Mouse (Mus musculus) splenic B cell, adult 2 months (primary cell): ENCODE results near the gene Eipr1.
"Not testable (repeated sequence)": the region's sequence is repeated elsewhere in the genome, so short reads cannot be mapped to it uniquely, and the experiment has no call there.

Experiments used
- DNase-seq: peaks from one replicate; pipeline ENCODE4 v3.0.0-alpha.2; 2011; ENCODE audit warnings: low read depth, low spot score
- H3K27me3 ChIP-seq: 2 replicates; pipeline ENCODE4 v1.6.1; 2012; ENCODE audit warnings: mild to moderate bottlenecking, low read length, moderate library complexity, mixed read lengths; ENCODE audit not compliant: control insufficient read depth, poor library complexity, insufficient read depth, severe bottlenecking
- H3K36me3 ChIP-seq: 2 replicates; pipeline ENCODE4 v1.6.1; 2012; ENCODE audit warnings: mild to moderate bottlenecking, low read length, moderate library complexity, mixed read lengths; ENCODE audit not compliant: control insufficient read depth, poor library complexity, insufficient read depth, severe bottlenecking

The Eipr1 gene

GRCm38 (mm10) chr12:28905486-28905885 lies 153.9 kb downstream of the Eipr1 start:
- H3K27me3 ChIP-seq: no peaks in the 10 kb centered on the region
- no peaks in the 10 kb centered on the region for H3K36me3 ChIP-seq
- DNase-seq: no peak

DNA sequence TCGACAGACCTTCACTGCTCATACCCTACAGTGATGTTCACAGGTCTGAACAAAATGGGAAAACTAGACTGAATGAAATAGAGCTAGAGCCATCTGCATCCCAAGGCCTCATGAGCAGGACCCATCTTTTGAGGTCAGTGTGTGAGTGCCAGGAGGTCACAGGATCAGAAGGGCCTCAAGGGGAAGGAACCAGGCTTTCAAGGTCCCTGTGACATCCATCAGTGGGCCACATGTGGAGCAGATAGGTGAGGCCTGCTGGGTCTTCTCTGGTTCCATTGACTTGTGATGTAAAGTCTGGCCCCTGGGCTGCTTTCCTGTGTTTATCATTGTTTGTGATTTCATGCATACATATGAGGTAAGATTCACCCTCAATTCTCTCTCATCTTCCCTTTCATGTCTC lies 154.4 kb downstream of the Eipr1 start:
- DNase-seq: no peak
- Histone ChIP-seq H3K36me3 (no peaks in the 10 kb centered on the region), H3K27me3 (no peaks in the 10 kb centered on the region)

DNA sequence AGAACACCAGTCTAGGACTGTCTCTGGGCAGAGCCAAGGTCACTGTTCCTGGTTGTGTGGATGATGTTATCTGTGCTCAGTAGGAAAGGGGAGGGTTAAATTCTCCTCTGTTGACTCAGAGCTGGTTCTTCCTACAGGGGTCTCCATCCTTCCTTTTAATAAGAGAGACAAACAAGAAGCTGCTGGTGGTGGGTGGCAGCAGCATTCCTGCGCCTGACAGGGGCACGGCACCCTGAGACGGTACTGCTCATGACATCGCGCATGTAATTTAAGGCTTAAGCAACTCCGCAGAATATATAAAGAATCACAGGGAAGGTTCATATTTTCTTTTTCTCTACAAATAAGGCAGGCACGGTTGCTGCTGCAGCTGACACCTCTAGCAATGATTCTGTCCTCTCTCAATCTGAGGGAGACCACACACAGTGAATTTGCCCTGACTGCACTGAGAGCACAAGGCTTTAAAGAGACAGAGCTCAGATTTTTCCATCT lies 155.2 kb downstream of the Eipr1 start:
- Histone ChIP-seq H3K36me3 (no peaks in the 10 kb centered on the region), H3K27me3 (no peaks in the 10 kb centered on the region)
- no peak for DNase-seq

DNA sequence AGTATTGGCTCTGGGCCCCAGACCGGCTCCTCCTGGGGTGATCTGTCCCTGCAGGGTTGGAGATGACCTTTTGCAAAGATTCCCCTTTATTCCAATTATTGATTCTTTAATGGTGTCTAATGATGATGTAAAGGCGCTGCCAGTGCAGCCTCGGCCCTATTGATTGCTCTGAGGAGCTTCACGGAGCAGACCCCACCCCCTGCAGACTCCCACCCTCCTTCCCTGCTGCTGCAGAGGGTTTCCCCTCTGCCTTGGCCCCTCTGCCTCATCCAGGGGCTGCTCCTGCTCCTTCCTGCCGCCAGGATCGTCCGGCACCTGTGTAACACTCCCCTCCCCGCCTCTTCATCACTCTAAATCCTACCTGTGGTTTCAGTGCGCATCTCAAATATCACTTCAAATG lies 156.2 kb downstream of the Eipr1 start:
- no peaks in the 10 kb centered on the region for H3K27me3 ChIP-seq
- no peaks in the 10 kb centered on the region for H3K36me3 ChIP-seq
- DNase-seq: no peak

DNA sequence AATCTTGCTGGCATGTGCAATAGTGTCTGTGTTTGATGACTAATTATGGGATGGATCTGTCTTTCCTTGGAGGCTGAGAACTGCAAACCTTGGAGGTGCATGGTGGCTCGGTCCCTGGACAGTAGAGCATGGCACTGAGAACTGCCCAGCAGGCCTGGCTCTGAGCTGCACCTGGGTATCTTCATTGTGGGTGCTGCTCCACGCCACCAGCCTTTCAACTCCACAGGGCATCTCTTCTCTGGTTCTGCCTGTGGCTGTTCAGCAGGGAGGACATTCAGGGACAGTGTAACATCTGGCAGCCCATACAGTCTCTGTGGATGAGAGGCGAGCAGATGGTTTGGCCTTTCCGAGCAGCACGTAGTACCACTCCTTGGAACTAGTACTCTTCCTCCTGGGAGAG lies 158.2 kb downstream of the Eipr1 start:
- Histone ChIP-seq H3K36me3 (no peaks in the 10 kb centered on the region), H3K27me3 (no peaks in the 10 kb centered on the region)
- DNase-seq: no peak

DNA sequence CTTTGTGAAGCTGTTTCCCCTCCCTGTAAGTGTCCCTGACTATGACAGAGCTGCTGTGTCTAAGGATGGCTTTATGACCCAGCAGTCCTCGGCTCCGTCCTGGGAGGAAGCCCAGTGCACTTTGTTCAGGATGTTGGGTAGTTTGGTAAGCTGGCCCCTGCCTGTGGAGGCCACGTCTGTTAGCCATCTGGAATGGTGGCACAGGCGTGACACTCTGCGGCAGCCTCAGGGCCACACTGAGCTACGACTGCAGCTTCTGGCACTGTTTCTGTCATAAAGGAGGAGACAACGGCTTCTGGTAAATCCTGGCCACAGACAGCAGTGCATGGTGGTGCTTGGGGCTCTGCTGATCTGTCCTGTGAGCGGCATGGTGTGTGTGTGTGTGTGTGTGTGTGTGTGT lies 159.0 kb downstream of the Eipr1 start:
- Histone ChIP-seq H3K36me3 (no peaks in the 10 kb centered on the region), H3K27me3 (no peaks in the 10 kb centered on the region)
- DNase-seq: no peak

DNA sequence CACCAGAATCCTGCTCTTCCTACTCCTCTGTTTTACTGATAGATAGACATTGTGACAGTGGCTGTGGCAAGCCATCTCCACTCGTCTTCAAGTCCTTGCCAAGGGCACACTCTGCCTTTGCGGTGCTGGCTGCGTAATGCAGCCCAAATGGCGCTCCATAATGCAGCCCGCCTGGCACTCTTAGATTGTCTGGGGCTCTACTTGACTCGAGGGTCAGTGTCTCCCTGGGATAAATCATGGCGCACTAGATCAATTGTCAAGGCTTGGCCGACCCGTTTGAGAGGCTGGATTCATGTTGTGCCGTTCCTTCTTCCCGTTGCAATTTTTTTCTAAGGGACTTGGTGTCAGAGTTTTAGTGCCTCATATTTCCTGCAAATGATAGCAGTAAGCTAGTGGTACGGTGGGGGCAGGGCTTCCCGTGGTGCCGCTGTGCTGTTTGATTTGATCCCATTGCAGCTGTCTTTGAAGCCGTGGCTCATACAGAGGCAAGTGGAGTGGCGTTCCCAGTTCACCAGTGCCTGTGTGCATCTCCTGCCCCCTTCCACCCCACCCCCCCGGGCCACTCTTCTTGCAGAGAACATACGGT lies 160.8 kb downstream of the Eipr1 start:
- no peak for DNase-seq
- no peaks in the 10 kb centered on the region for H3K27me3 ChIP-seq

DNA sequence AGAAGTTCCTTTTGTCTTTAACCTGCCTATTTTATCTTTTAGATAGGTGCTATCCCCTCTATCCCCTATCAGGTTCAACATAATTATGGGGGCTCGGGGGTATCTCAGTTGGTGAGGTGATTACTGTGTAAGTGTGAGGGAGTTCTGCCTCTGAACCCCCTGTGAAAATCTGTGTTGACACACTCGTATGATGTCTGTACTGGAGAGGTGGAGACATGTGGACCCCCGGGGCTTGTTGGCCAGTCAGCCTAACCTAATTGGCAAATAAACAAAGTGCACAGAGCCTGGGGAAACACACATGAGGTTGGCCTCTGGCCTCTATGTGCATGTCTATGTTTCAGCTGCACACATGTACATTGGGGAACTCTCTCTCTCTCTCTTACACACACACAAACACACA lies 161.5 kb downstream of the Eipr1 start:
- no peak for DNase-seq
- H3K36me3 ChIP-seq: no peaks in the 10 kb centered on the region

More for the DNA sequence above, 160.8 kb downstream of the Eipr1 start:
- no peaks in the 10 kb centered on the region for H3K36me3 ChIP-seq

DNA sequence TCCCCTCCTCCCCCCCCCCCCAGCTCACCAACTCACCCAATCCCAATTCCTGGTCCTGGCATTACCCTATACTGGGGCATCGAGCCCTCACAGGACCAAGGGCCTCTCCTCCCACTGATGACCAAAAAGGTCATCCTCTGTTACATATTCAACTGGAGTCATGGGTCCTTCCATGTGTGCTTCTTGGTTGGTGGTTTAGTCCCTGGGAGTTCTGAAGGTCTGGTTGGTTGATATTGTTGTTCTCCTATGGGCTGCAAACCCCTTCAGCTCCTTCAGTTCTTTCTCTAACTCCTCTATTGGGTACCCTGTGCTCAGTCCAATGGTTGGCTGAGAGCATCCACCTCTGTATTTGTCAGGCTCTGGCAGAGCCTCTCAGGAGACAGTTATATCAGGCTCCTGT lies 162.5 kb downstream of the Eipr1 start:
- not testable (repeated sequence) for H3K27me3 ChIP-seq, DNase-seq, H3K36me3 ChIP-seq

More for the DNA sequence above, 161.5 kb downstream of the Eipr1 start:
- no peaks in the 10 kb centered on the region for H3K27me3 ChIP-seq
